Mouse (Mus musculus): Measurements from ENCODE around the gene Ugt1a7c.

DNA sequence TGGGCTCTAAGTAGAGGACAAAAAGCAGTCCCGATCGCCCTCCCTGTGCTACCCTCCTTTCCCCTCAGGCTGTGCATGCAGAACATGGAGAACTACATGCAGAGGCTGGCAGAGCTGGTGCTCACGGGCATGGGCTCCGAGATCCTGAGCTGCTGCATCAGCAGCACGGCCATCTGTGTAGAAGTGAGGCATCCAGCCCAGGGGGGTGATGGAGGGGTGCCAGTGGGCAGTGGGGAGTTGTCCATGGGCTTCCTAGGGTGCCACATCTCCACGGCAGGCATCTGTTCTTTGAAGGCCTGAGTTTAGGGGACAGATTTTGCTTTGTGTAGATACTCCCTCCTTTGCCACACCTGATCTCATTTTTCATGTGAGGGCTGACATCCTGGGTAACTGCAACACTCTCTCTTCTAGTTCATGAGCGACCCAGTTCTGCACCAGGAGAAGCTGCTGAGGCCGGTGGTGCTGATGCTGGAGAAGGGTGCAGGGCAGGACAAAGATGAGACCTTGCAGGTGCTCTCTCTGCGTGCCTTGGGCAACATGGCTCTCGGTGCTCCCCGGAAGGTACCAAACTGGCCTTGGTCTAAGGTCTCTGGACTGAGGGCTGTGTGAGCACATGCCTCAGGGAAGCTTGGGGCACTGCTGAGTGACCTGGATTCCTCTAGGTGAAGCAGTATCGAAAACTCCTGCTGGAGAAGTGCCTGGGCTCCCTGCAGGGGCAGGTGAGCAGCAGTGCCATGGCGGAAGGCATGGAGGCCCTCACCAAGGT lies 161.3 kb downstream of the Ugt1a7c start:
- no peak for TF ChIP-seq POLR2A (IDR thresholded peaks at IDR 0.05; ENCODE audit: control insufficient read depth, extremely low read depth, insufficient read depth, low read length, poor library complexity)
- TF ChIP-seq CTCF (IDR thresholded peaks at IDR 0.05; ENCODE audit: borderline replicate concordance, control insufficient read depth, extremely low read depth, insufficient read depth, low read length, poor library complexity): no peak

All from thymus, adult 2 months (tissue).